Mouse (Mus musculus) midbrain, embryonic 11.5 days (tissue): ENCODE data around the gene Ybx1. TPM values are rescaled to one million over a fixed set of nuclear protein-coding genes. Genes with fewer than 3 reads are reported as not detected.

ENCODE experiments used
- ATAC-seq: fragments of 200-750 bp; cut with Nextera tagmentation; 2 replicates; pipeline ENCODE4 v1.8.0; 2017; ENCODE audit warnings: moderate TSS enrichment, moderate library complexity; ENCODE audit not compliant: low FRiP score
- DNase-seq: peaks from one replicate; pipeline ENCODE4 v3.0.0; 2015; ENCODE audit warnings: low spot score; ENCODE audit errors: missing footprints
- H3K27ac ChIP-seq: fragments of 300-500 bp; sonication (generic); 2 replicates; pipeline ENCODE4 v1.5.1; 2014; ENCODE audit warnings: low read depth, low read length
- H3K27me3 ChIP-seq: fragments of 300-500 bp; sonication (generic); 2 replicates; pipeline ENCODE4 v1.6.1; 2014; ENCODE audit warnings: mild to moderate bottlenecking, low read length, moderate library complexity, mixed read lengths; ENCODE audit not compliant: control insufficient read depth, insufficient read depth
- H3K36me3 ChIP-seq: fragments of 300-500 bp; sonication (generic); 2 replicates; pipeline ENCODE4 v1.6.1; 2014; ENCODE audit warnings: mild to moderate bottlenecking, low read length, moderate library complexity, mixed read lengths; ENCODE audit not compliant: control insufficient read depth, insufficient read depth
- H3K4me1 ChIP-seq: fragments of 300-500 bp; sonication (generic); 2 replicates; pipeline ENCODE4 v1.6.1; 2014; ENCODE audit warnings: low read length; ENCODE audit not compliant: control insufficient read depth, insufficient read depth
- H3K4me2 ChIP-seq: fragments of 300-500 bp; sonication (generic); 2 replicates; pipeline ENCODE4 v1.6.1; 2014; ENCODE audit warnings: mild to moderate bottlenecking, moderate library complexity
- H3K4me3 ChIP-seq: fragments of 300-500 bp; sonication (generic); 2 replicates; pipeline ENCODE4 v1.5.1; 2014; ENCODE audit warnings: low read depth, low read length
- H3K9ac ChIP-seq: fragments of 300-500 bp; sonication (generic); 2 replicates; pipeline ENCODE4 v1.6.1; 2014; ENCODE audit warnings: low read length
- H3K9me3 ChIP-seq: fragments of 300-500 bp; sonication (generic); 2 replicates; pipeline ENCODE4 v1.6.1; 2016; ENCODE audit warnings: low read length; ENCODE audit not compliant: control insufficient read depth
- WGBS: fragments of 180-500 bp; shearing (Covaris S2); extraction: QIAGEN DNeasy Blood & Tissue Kit; methylation state at CpG from one replicate; pipeline ENCODE4 v1.1.7; 2014; 5-methylcytosine and 5-hydroxymethylcytosine counted together
- polyA plus RNA-seq: library from polyadenylated mRNA; unstranded; fragments of >200 nt; fragmentation: Nextera tagmentation; extraction: Ambion mirVana; gene quantifications from 2 replicates; pipeline ENCODE4 v1.2.1, GENCODE M21; 2014

Gene Ybx1
- polyA plus RNA-seq, 1 experiment from 2014 or later = 1,435 TPM

- no peak for DNase-seq
- Histone ChIP-seq H3K4me2 (no peak overlapping the region), H3K9ac (no peak overlapping the region), H3K4me1 (peaks cover 5% of the 10 kb centered on the region), H3K9me3 (no peaks in the 10 kb centered on the region), H3K4me3 (no peak overlapping the region), H3K27me3 (no peaks in the 10 kb centered on the region), H3K27ac (no peak overlapping the region), H3K36me3 (0 out of 2 replicates have a peak, but pooled peaks cover 2% of the 10 kb centered on the region)
- ATAC-seq = no peak; the same call in 1 of the 2 replicates
- WGBS = 69% methylated on average over 14 of the region's 14 CpGs
These were observed 47.6 kb downstream of the Ybx1 start for GRCm38 (mm10) chr4:119246688-119247225.

GRCm38 (mm10) chr4:119245961-119246360, 48.4 kb downstream of the Ybx1 start:
- H3K4me3 ChIP-seq = no peak overlapping the region
- H3K4me2 ChIP-seq = no peak overlapping the region
- no peak overlapping the region for H3K9ac ChIP-seq
- H3K4me1 ChIP-seq = peaks cover 5% of the 10 kb centered on the region
- H3K9me3 ChIP-seq = no peaks in the 10 kb centered on the region
- ATAC-seq = no peak
- WGBS = 70% methylated on average over 9 of the region's 9 CpGs
- no peaks in the 10 kb centered on the region for H3K27me3 ChIP-seq
- H3K27ac ChIP-seq = no peak overlapping the region
- 0 out of 2 replicates have a peak, but pooled peaks cover 2% of the 10 kb centered on the region for H3K36me3 ChIP-seq
- DNase-seq = no peak

GRCm38 (mm10) chr4:119245556-119245955, 48.8 kb downstream of the Ybx1 start:
- Histone ChIP-seq H3K4me1 (peaks cover 5% of the 10 kb centered on the region), H3K4me2 (no peak overlapping the region), H3K36me3 (0 out of 2 replicates have a peak, but pooled peaks cover 2% of the 10 kb centered on the region), H3K9ac (no peak overlapping the region), H3K9me3 (no peaks in the 10 kb centered on the region), H3K27me3 (no peaks in the 10 kb centered on the region), H3K27ac (no peak overlapping the region), H3K4me3 (no peak overlapping the region)
- WGBS = 83% methylated on average over 7 of the region's 7 CpGs
- DNase-seq (no peak), ATAC-seq (no peak)

- Histone ChIP-seq H3K9me3 (no peaks in the 10 kb centered on the region), H3K4me2 (no peak overlapping the region), H3K27ac (no peak overlapping the region), H3K36me3 (0 out of 2 replicates have a peak, but pooled peaks cover 2% of the 10 kb centered on the region), H3K4me1 (peaks cover 5% of the 10 kb centered on the region), H3K27me3 (no peaks in the 10 kb centered on the region), H3K9ac (no peak overlapping the region), H3K4me3 (no peak overlapping the region)
- ATAC-seq = no peak
- 84% methylated on average over 22 of the region's 22 CpGs for WGBS
- DNase-seq = no peak
These were observed 49.8 kb downstream of the Ybx1 start for GRCm38 (mm10) chr4:119244468-119245240.

GRCm38 (mm10) chr4:119242571-119242970, 51.8 kb downstream of the Ybx1 start:
- no peak overlapping the region for H3K27ac ChIP-seq
- DNase-seq (no peak), ATAC-seq (no peak)
- H3K4me3 ChIP-seq = no peak overlapping the region
- 0 out of 2 replicates have a peak, but pooled peaks cover 2% of the 10 kb centered on the region for H3K36me3 ChIP-seq
- H3K4me2 ChIP-seq = no peak overlapping the region
- H3K9me3 ChIP-seq = no peaks in the 10 kb centered on the region
- H3K4me1 ChIP-seq = peaks cover 2% of the 10 kb centered on the region; the same call in 1 of the 2 replicates
- no peaks in the 10 kb centered on the region for H3K27me3 ChIP-seq
- no peak overlapping the region for H3K9ac ChIP-seq
- WGBS = 93% methylated on average over 12 of the region's 12 CpGs

GRCm38 (mm10) chr4:119241664-119242063, 52.7 kb downstream of the Ybx1 start:
- Histone ChIP-seq H3K27me3 (no peaks in the 10 kb centered on the region), H3K4me2 (no peak overlapping the region), H3K4me3 (no peak overlapping the region), H3K4me1 (no peaks in the 10 kb centered on the region), H3K9me3 (no peaks in the 10 kb centered on the region), H3K9ac (no peak overlapping the region), H3K27ac (no peak overlapping the region), H3K36me3 (0 out of 2 replicates have a peak, but pooled peaks cover 2% of the 10 kb centered on the region)
- 89% methylated on average over 14 of the region's 14 CpGs for WGBS
- ATAC-seq = no peak
- no peak for DNase-seq

GRCm38 (mm10) chr4:119239181-119239682, 55.2 kb downstream of the Ybx1 start:
- no peak overlapping the region; the same call in 1 of the 2 replicates for H3K27ac ChIP-seq

GRCm38 (mm10) chr4:119238661-119239060, 55.7 kb downstream of the Ybx1 start:
- WGBS = 72% methylated on average over 3 of the region's 3 CpGs
- Histone ChIP-seq H3K9ac (no peak overlapping the region), H3K4me1 (peaks cover 5% of the 10 kb centered on the region), H3K27me3 (no peaks in the 10 kb centered on the region), H3K4me2 (no peak overlapping the region), H3K9me3 (no peaks in the 10 kb centered on the region), H3K36me3 (no peaks in the 10 kb centered on the region), H3K27ac (no peak overlapping the region), H3K4me3 (no peak overlapping the region)
- ATAC-seq (no peak), DNase-seq (no peak)

More at GRCm38 (mm10) chr4:119239181-119239682, 55.2 kb downstream of the Ybx1 start:
- H3K4me1 ChIP-seq = 0 out of 2 replicates have a peak, but pooled peaks cover 2% of the 10 kb centered on the region
- DNase-seq (peak; percentile 95), ATAC-seq (peak; percentile 81)
- H3K4me3 ChIP-seq = no peak overlapping the region
- no peaks in the 10 kb centered on the region for H3K27me3 ChIP-seq
- 0 out of 2 replicates have a peak overlapping the region, but pooled peaks have one; percentile 2 for H3K4me2 ChIP-seq
- peak overlapping the region; percentile 39; the same call in 1 of the 2 replicates for H3K9ac ChIP-seq
- H3K9me3 ChIP-seq = no peaks in the 10 kb centered on the region
- WGBS = 47% methylated on average over 12 of the region's 12 CpGs
- 0 out of 2 replicates have a peak, but pooled peaks cover 2% of the 10 kb centered on the region for H3K36me3 ChIP-seq

- Histone ChIP-seq H3K9me3 (no peaks in the 10 kb centered on the region), H3K27ac (no peak overlapping the region), H3K4me1 (peaks cover 15% of the 10 kb centered on the region), H3K4me2 (peak overlapping the region; percentile 92), H3K27me3 (no peaks in the 10 kb centered on the region), H3K9ac (no peak overlapping the region), H3K4me3 (peak overlapping the region; percentile 7; the same call in 1 of the 2 replicates), H3K36me3 (no peaks in the 10 kb centered on the region)
- DNase-seq = no peak
- ATAC-seq = no peak
- WGBS = 82% methylated on average over 3 of the region's 3 CpGs
These were observed 60.1 kb downstream of the Ybx1 start for GRCm38 (mm10) chr4:119234348-119234747.
